Mouse (Mus musculus): Measurements from ENCODE around the gene Cry1. TPM values are rescaled to one million over a fixed set of nuclear protein-coding genes. Genes with fewer than 3 reads are reported as not detected.

Cry1 gene
- polyA plus RNA-seq, 1 experiment from 2014 or later = 16.7 TPM

DNA sequence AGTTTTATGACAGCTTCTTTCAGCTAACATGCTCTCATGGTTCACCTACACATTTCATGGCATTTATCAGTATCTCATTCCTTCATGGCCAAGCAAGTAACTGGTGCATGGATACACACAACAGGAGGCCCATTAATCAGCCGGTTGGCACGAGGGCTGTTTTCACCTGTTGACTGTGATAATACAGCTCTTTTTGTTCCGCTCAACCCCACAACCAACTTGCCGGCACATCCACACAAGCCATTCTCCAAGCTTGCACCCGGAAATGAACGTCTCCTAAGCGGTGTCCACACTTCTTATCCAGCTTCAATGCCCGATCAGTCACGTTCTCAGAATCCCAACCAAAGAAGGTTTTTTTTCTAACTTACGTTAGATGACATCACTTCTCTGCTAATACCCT is 2.1 kb downstream of the Cry1 start:
- TF ChIP-seq CTCF (IDR thresholded peaks at IDR 0.05; ENCODE audit: low read depth) (no peak), EP300 (optimal IDR thresholded peaks at IDR 0.05) (no peak)
- 82% methylated on average over 10 of the region's 10 CpGs for WGBS
- H3K4me3 ChIP-seq (ENCODE audit: low read depth, low read length) = peak overlapping the region; percentile 87
- H3K4me1 ChIP-seq (replicated peaks; ENCODE audit: control insufficient read depth, insufficient read depth) = peaks cover 3% of the 10 kb centered on the region; the same call in 1 of the 2 replicates
- no peaks in the 10 kb centered on the region for H3K27me3 ChIP-seq (ENCODE audit: control insufficient read depth, insufficient read depth, low read length)
- DNase-seq (ENCODE audit: low spot score) (no peak), ATAC-seq (ENCODE audit: low FRiP score, low TSS enrichment) (no peak)
- no peak overlapping the region for H3K27ac ChIP-seq (replicated peaks)
- H3K36me3 ChIP-seq (ENCODE audit: control insufficient read depth, insufficient read depth, low read length) = no peaks in the 10 kb centered on the region
- H3K9ac ChIP-seq (ENCODE audit: low read length) = peak overlapping the region; percentile 32; the same call in 1 of the 2 replicates
- H3K4me2 ChIP-seq (replicated peaks; ENCODE audit: low read depth) = peak overlapping the region; percentile 98
- H3K9me3 ChIP-seq (ENCODE audit: control insufficient read depth, low read length) = no peaks in the 10 kb centered on the region

DNA sequence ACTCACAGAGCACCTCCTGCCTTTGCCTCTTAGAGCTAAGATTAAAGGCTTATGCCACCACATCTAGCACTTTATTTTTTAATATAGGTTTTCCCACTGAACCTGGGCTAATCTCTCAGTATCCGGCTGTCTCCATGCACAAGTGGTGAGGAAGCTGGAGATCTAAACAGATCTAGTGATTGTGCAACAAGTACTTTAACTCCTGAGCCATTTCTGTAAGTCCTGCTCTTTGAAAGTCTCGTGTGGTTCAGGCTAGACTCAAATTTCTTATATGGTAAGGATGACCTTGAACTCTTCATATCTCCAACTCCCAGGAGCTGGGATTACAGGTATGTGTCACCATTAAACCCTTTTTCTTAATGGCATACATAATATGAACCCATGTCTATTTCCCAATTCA is 8.2 kb downstream of the Cry1 start:
- Histone ChIP-seq H3K36me3 (ENCODE audit: control insufficient read depth, insufficient read depth, low read length) (no peaks in the 10 kb centered on the region), H3K27me3 (ENCODE audit: control insufficient read depth, insufficient read depth, low read length) (no peaks in the 10 kb centered on the region), H3K9me3 (ENCODE audit: control insufficient read depth, low read length) (no peaks in the 10 kb centered on the region), H3K9ac (ENCODE audit: low read length) (no peak overlapping the region), H3K4me3 (ENCODE audit: low read depth, low read length) (no peak overlapping the region), H3K4me2 (replicated peaks; ENCODE audit: low read depth) (no peak overlapping the region), H3K4me1 (replicated peaks; ENCODE audit: control insufficient read depth, insufficient read depth) (no peaks in the 10 kb centered on the region), H3K27ac (replicated peaks) (no peak overlapping the region)
- TF ChIP-seq EP300 (optimal IDR thresholded peaks at IDR 0.05) (no peak), CTCF (IDR thresholded peaks at IDR 0.05; ENCODE audit: low read depth) (no peak)
- no peak for DNase-seq (ENCODE audit: low spot score)
- WGBS = 63% methylated on average over 2 of the region's 2 CpGs
- no peak for ATAC-seq (ENCODE audit: low FRiP score, low TSS enrichment)

DNA sequence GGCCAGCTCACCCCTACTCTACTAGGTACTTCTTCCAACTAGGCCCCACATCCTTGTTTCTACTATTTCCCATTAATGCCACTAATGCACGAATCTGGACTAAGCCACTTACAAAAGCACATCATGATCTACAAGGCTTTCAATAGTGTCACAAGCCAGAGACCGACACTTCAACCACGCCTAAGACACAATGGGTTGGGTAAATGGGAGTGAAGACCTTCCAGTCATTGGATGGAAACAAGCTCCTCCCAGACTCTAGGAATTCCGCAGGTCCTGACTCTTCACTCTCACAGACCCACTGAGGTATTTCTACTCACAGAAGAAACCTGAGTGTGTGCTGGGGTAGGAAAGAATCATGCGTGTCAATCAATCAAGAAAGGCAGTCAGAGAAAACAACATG is 19.6 kb downstream of the Cry1 start:
- no peaks in the 10 kb centered on the region for H3K27me3 ChIP-seq (ENCODE audit: control insufficient read depth, insufficient read depth, low read length)
- no peak for TF ChIP-seq EP300 (optimal IDR thresholded peaks at IDR 0.05)
- no peak for TF ChIP-seq CTCF (IDR thresholded peaks at IDR 0.05; ENCODE audit: low read depth)
- DNase-seq (ENCODE audit: low spot score) (no peak), ATAC-seq (ENCODE audit: low FRiP score, low TSS enrichment) (no peak)
- WGBS = 79% methylated on average over 5 of the region's 5 CpGs
- H3K27ac ChIP-seq (replicated peaks) = no peak overlapping the region
- H3K9ac ChIP-seq (ENCODE audit: low read length) = no peak overlapping the region
- no peaks in the 10 kb centered on the region for H3K36me3 ChIP-seq (ENCODE audit: control insufficient read depth, insufficient read depth, low read length)
- no peaks in the 10 kb centered on the region for H3K9me3 ChIP-seq (ENCODE audit: control insufficient read depth, low read length)
- H3K4me2 ChIP-seq (replicated peaks; ENCODE audit: low read depth) = no peak overlapping the region
- H3K4me1 ChIP-seq (replicated peaks; ENCODE audit: control insufficient read depth, insufficient read depth) = no peaks in the 10 kb centered on the region; the same call in 1 of the 2 replicates
- H3K4me3 ChIP-seq (ENCODE audit: low read depth, low read length) = no peak overlapping the region

DNA sequence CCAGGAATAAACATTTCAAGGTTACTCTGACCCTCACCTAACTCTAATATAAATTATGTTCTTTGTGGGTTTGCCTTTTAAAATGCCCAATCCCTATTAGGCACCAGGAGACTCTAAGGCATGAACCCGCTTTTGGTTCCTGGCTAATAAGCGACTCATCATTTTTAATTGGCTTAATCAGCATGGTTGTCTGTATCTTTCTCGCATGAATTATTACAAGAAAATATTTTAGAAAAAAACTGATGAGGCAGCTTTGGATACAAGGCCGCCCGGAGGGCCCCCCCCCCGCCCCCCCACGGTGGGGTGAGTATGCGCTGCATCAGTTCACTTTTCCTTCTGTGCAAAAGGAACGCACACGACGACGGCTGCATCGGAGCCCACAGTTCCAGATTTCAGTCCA is 20.1 kb downstream of the Cry1 start:
- ATAC-seq (ENCODE audit: low FRiP score, low TSS enrichment) (no peak), DNase-seq (ENCODE audit: low spot score) (no peak)
- no peak overlapping the region for H3K9ac ChIP-seq (ENCODE audit: low read length)
- H3K27me3 ChIP-seq (ENCODE audit: control insufficient read depth, insufficient read depth, low read length) = no peaks in the 10 kb centered on the region
- no peaks in the 10 kb centered on the region; the same call in 1 of the 2 replicates for H3K4me1 ChIP-seq (replicated peaks; ENCODE audit: control insufficient read depth, insufficient read depth)
- H3K4me2 ChIP-seq (replicated peaks; ENCODE audit: low read depth) = no peak overlapping the region
- WGBS = 91% methylated on average over 13 of the region's 13 CpGs
- H3K27ac ChIP-seq (replicated peaks) = no peak overlapping the region
- TF ChIP-seq CTCF (IDR thresholded peaks at IDR 0.05; ENCODE audit: low read depth) = no peak
- TF ChIP-seq EP300 (optimal IDR thresholded peaks at IDR 0.05) = no peak
- no peaks in the 10 kb centered on the region for H3K9me3 ChIP-seq (ENCODE audit: control insufficient read depth, low read length)
- no peak overlapping the region for H3K4me3 ChIP-seq (ENCODE audit: low read depth, low read length)
- no peaks in the 10 kb centered on the region for H3K36me3 ChIP-seq (ENCODE audit: control insufficient read depth, insufficient read depth, low read length)

DNA sequence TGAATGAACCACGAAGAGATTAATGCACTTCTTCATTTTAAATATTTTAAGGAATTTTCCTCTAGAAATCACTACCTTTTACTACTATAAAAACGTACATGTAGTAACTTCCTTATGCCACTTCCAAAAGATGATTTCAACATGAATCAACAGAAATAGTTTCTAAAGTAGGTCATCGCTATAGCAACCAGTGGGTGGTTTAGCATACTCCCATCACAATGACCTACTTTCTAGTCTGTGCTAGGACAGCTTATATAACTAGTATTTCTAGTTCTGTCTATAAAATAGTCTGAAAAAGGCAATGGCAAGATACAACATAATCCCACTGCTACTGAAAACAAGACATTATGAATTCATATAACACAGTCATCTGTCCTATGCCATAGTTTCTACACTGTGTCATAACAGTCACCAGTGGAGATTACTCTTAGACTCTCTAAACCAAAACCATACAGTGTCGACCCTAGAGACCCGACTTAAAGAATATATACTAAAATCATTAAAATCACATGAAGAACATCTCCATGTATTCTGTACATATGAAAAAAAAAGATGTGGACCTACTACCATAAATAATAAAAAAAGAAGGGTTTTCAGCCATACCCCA is 23.0 kb downstream of the Cry1 start:
- H3K9me3 ChIP-seq (ENCODE audit: control insufficient read depth, low read length) = no peaks in the 10 kb centered on the region
- no peak overlapping the region for H3K4me3 ChIP-seq (ENCODE audit: low read depth, low read length)
- no peaks in the 10 kb centered on the region for H3K36me3 ChIP-seq (ENCODE audit: control insufficient read depth, insufficient read depth, low read length)
- DNase-seq (ENCODE audit: low spot score) = no peak
- no peak overlapping the region for H3K9ac ChIP-seq (ENCODE audit: low read length)
- no peak overlapping the region for H3K4me2 ChIP-seq (replicated peaks; ENCODE audit: low read depth)
- TF ChIP-seq EP300 (optimal IDR thresholded peaks at IDR 0.05) (peak; percentile 47), CTCF (IDR thresholded peaks at IDR 0.05; ENCODE audit: low read depth) (no peak)
- 0 out of 2 replicates have a peak overlapping the region, but pooled peaks have one; percentile 24 for H3K27ac ChIP-seq (replicated peaks)
- peak; percentile 91 for ATAC-seq (ENCODE audit: low FRiP score, low TSS enrichment)
- H3K27me3 ChIP-seq (ENCODE audit: control insufficient read depth, insufficient read depth, low read length) = no peaks in the 10 kb centered on the region
- no peaks in the 10 kb centered on the region for H3K4me1 ChIP-seq (replicated peaks; ENCODE audit: control insufficient read depth, insufficient read depth)
- 57% methylated on average over 5 of the region's 5 CpGs for WGBS

DNA sequence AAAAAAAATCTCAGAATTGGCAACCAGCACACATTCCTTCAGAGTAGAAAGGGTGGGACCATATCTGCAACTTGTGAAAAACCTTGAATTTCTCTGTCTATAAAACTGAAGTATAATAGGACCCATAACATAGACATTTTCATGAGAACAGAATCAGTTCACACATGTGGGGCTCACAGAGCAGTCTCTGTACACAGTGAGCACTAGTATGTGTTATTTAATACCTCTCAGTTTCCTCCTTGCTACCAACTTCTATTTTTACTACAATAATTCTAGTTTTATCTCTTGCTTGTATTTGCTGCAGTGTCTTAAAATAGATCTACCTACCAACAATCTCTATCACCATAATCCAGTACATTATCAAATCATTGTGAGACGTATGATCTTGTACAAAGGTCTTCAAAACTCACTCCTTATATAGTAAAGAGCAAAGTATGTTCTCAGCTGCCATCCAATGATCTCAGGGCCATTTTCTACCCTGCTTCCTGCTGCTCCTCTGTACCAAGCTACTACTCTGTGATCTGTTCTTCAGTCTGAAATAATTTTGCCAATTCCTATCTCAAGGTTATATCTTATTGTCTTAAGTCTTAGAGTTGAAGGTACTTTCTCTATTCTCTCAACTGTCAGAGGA is 24.8 kb downstream of the Cry1 start:
- Histone ChIP-seq H3K36me3 (ENCODE audit: control insufficient read depth, insufficient read depth, low read length) (no peaks in the 10 kb centered on the region), H3K4me1 (replicated peaks; ENCODE audit: control insufficient read depth, insufficient read depth) (no peaks in the 10 kb centered on the region), H3K27ac (replicated peaks) (no peak overlapping the region), H3K27me3 (ENCODE audit: control insufficient read depth, insufficient read depth, low read length) (no peaks in the 10 kb centered on the region), H3K4me2 (replicated peaks; ENCODE audit: low read depth) (no peak overlapping the region), H3K4me3 (ENCODE audit: low read depth, low read length) (no peak overlapping the region), H3K9ac (ENCODE audit: low read length) (no peak overlapping the region), H3K9me3 (ENCODE audit: control insufficient read depth, low read length) (no peaks in the 10 kb centered on the region)
- 45% methylated on average over 1 of the region's 1 CpGs for WGBS
- ATAC-seq (ENCODE audit: low FRiP score, low TSS enrichment) = peak; percentile 47; the same call in 1 of the 2 replicates
- TF ChIP-seq EP300 (optimal IDR thresholded peaks at IDR 0.05) (no peak), CTCF (IDR thresholded peaks at IDR 0.05; ENCODE audit: low read depth) (no peak)
- DNase-seq (ENCODE audit: low spot score) = no peak
